Mouse (Mus musculus) heart, embryonic 16.5 days (tissue): Measurements from ENCODE around the gene Carmil2. TPM values are rescaled to one million over a fixed set of nuclear protein-coding genes. Genes with fewer than 3 reads are reported as not detected.

Source experiments
- ATAC-seq: fragments of 200-750 bp; cut with Nextera tagmentation; replicated peaks from 2 replicates; pipeline ENCODE4 v1.8.0; 2017; ENCODE audit warnings: moderate number of reproducible peaks; ENCODE audit not compliant: insufficient read depth, low FRiP score; ENCODE audit errors: extremely low read depth
- H3K27ac ChIP-seq: fragments of 300-500 bp; sonication (generic); 2 replicates; pipeline ENCODE4 v1.5.1; 2014; ENCODE audit warnings: mild to moderate bottlenecking, low read length, control low read depth, moderate library complexity
- H3K27me3 ChIP-seq: fragments of 300-500 bp; sonication (generic); 2 replicates; pipeline ENCODE4 v1.6.1; 2014; ENCODE audit warnings: low read length, mixed read lengths; ENCODE audit not compliant: control insufficient read depth, insufficient read depth
- H3K36me3 ChIP-seq: fragments of 300-500 bp; sonication (generic); 2 replicates; pipeline ENCODE4 v1.6.1; 2014; ENCODE audit not compliant: control insufficient read depth, insufficient read depth
- H3K4me1 ChIP-seq: fragments of 300-500 bp; sonication (generic); 2 replicates; pipeline ENCODE4 v1.6.1; 2014; ENCODE audit warnings: low read length, mixed read lengths; ENCODE audit not compliant: control insufficient read depth, insufficient read depth
- H3K4me2 ChIP-seq: fragments of 300-500 bp; sonication (generic); 2 replicates; pipeline ENCODE4 v1.6.1; 2014; ENCODE audit warnings: low read depth, mild to moderate bottlenecking, control low read depth, low read length
- H3K4me3 ChIP-seq: fragments of 300-500 bp; sonication (generic); 2 replicates; pipeline ENCODE4 v1.5.1; 2014; ENCODE audit warnings: mild to moderate bottlenecking, control low read depth, low read length
- H3K9ac ChIP-seq: fragments of 300-500 bp; sonication (generic); 2 replicates; pipeline ENCODE4 v1.6.1; 2014; ENCODE audit warnings: low read length, control low read depth
- H3K9me3 ChIP-seq: fragments of 300-500 bp; sonication (generic); replicated peaks from 2 replicates; pipeline ENCODE4 v1.6.1; 2016; ENCODE audit warnings: low read length; ENCODE audit not compliant: control insufficient read depth
- WGBS: fragments of 180-500 bp; shearing (Covaris S2); extraction: QIAGEN DNeasy Blood & Tissue Kit; methylation state at CpG from one replicate; pipeline ENCODE4 v1.1.7; 2014; 5-methylcytosine and 5-hydroxymethylcytosine counted together
- polyA plus RNA-seq: library from polyadenylated mRNA; unstranded; fragments of >200 nt; fragmentation: Nextera tagmentation; extraction: Ambion mirVana; gene quantifications from 2 replicates; pipeline ENCODE4 v1.2.1, GENCODE M21; 2015

The Carmil2 gene
- polyA plus RNA-seq, 1 experiment from 2014 or later, result 3.0 TPM

GRCm38 (mm10) chr8:105661167-105661566 lies 24.9 kb upstream of the Carmil2 start:
- ATAC-seq, result no peak
- H3K27ac ChIP-seq, result no peak overlapping the region
- H3K36me3 ChIP-seq, result peaks cover 18% of the 10 kb centered on the region
- 64% methylated on average over 3 of the region's 3 CpGs for WGBS
- H3K4me1 ChIP-seq, result no peaks in the 10 kb centered on the region
- H3K27me3 ChIP-seq, result no peaks in the 10 kb centered on the region
- H3K4me3 ChIP-seq, result no peak overlapping the region
- no peaks in the 10 kb centered on the region for H3K9me3 ChIP-seq
- H3K4me2 ChIP-seq, result no peak overlapping the region
- no peak overlapping the region for H3K9ac ChIP-seq

DNA sequence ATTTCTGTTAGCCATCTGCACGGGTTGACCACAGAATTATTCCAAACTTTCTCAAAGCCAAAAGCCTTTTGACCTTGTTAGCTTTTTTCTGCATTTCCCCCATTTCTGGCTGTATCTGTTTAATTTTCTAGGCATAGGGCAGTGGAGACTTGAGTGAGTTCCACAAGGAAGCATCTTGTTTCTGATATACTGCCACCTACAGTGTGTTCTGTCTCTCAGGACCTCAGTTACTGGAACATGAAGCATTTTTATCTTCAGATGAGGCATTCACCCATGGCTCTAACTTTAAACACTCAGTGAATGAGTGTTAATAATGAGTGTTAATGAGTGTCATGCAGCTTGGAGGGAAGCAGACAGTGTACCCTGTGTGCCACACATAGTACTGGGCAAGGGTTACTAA lies 8.2 kb upstream of the Carmil2 start:
- peaks cover 62% of the 10 kb centered on the region for H3K36me3 ChIP-seq
- ATAC-seq, result no peak
- no peaks in the 10 kb centered on the region for H3K9me3 ChIP-seq
- no peaks in the 10 kb centered on the region for H3K4me1 ChIP-seq
- H3K27me3 ChIP-seq, result no peaks in the 10 kb centered on the region
- 77% methylated on average over 1 of the region's 1 CpGs for WGBS
- H3K9ac ChIP-seq, result no peak overlapping the region; the same call in 1 of the 2 replicates
- H3K4me3 ChIP-seq, result no peak overlapping the region
- no peak overlapping the region for H3K4me2 ChIP-seq
- no peak overlapping the region for H3K27ac ChIP-seq

DNA sequence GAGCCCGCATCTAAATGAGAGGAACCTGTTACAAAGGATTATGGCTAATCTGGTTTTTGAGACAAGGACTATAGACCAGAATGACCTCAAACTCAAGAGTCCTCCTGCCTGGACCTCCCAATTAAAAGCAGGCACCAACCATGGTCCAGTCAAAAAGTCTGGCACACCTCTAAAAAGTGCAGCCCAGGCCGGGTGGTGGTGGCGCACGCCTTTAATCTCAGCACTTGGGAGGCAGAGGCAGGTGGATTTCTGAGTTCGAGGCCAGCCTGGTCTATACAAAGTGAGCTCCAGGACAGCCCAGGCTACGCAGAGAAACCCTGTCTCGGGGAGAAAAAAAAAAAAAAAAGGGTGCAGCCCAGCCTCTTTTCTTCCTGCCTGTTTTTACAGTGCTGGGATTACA lies 749 bp upstream of the Carmil2 start:
- Histone ChIP-seq H3K36me3 (peaks cover 23% of the 10 kb centered on the region), H3K4me1 (peaks cover 3% of the 10 kb centered on the region), H3K9ac (no peak overlapping the region), H3K9me3 (no peaks in the 10 kb centered on the region), H3K27me3 (no peaks in the 10 kb centered on the region; the same call in 1 of the 2 replicates), H3K27ac (peak overlapping the region; percentile 46; the same call in 1 of the 2 replicates), H3K4me3 (peak overlapping the region; percentile 32; the same call in 1 of the 2 replicates), H3K4me2 (peak overlapping the region; percentile 55)
- WGBS, result 69% methylated on average over 7 of the region's 7 CpGs
- ATAC-seq, result no peak

DNA sequence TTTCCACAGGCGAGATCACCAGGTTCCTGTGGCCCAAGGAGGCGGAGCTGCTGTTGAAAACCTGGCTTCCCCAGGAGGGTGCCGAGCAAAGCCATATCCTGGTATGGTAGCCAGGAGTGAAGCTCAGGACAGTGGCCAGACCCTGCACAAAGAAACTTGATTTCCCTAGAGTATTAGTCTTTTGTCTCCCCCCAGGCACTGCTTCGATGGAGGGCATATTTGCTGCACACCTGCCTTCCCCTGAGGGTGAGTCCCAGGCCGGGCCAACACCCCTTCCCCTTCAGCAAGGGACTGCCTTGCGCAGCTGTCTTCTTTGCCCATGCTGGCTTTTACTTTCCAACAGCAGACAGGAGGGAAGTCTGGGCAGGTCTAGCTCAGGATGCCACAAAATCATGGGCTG lies 477 bp downstream of the Carmil2 start:
- H3K4me3 ChIP-seq, result peak overlapping the region; percentile 32; the same call in 1 of the 2 replicates
- peak overlapping the region; percentile 55 for H3K4me2 ChIP-seq
- H3K27me3 ChIP-seq, result no peaks in the 10 kb centered on the region; the same call in 1 of the 2 replicates
- peaks cover 11% of the 10 kb centered on the region for H3K36me3 ChIP-seq
- peak overlapping the region; percentile 44; the same call in 1 of the 2 replicates for H3K9ac ChIP-seq
- peaks cover 3% of the 10 kb centered on the region for H3K4me1 ChIP-seq
- H3K9me3 ChIP-seq, result no peaks in the 10 kb centered on the region
- WGBS, result 67% methylated on average over 6 of the region's 6 CpGs
- peak overlapping the region; percentile 66 for H3K27ac ChIP-seq
- ATAC-seq, result no peak

- Histone ChIP-seq H3K36me3 (peaks cover 6% of the 10 kb centered on the region; the same call in 1 of the 2 replicates), H3K4me3 (no peak overlapping the region), H3K9ac (no peak overlapping the region), H3K9me3 (no peaks in the 10 kb centered on the region), H3K27me3 (no peaks in the 10 kb centered on the region; the same call in 1 of the 2 replicates), H3K4me1 (peaks cover 3% of the 10 kb centered on the region), H3K4me2 (no peak overlapping the region), H3K27ac (no peak overlapping the region)
- 59% methylated on average over 8 of the region's 8 CpGs for WGBS
- ATAC-seq, result no peak
Observed at GRCm38 (mm10) chr8:105687512-105687911, 1.4 kb downstream of the Carmil2 start.

DNA sequence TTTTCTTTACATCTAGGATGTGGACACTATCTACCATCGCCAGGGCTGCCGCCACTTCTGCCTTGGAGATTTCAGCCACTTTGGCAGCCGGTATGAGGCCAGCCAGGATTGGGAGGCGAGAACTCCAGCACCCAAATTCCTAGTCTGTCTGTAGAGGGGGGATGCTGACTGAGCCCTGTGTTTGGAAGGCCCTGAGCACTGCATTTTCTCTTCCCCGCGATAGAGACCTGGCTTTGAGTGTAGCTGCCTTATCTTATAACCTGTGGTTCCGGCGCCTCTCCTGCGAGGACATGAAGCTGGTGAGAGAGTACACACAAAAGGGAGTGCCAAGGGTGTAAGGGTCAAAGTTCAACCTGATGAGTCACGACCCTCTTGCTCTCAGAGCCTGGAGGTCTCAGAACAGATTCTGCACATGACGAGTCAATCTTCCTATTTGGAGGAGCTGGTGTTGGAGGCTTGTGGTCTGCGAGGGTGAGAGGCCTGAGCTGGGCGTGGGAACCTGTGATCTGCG lies 2.2 kb downstream of the Carmil2 start:
- ATAC-seq, result no peak
- Histone ChIP-seq H3K9ac (no peak overlapping the region), H3K36me3 (peaks cover 6% of the 10 kb centered on the region; the same call in 1 of the 2 replicates), H3K4me1 (peaks cover 3% of the 10 kb centered on the region), H3K9me3 (peaks cover 2% of the 10 kb centered on the region; the same call in 1 of the 2 replicates), H3K27ac (no peak overlapping the region), H3K27me3 (no peaks in the 10 kb centered on the region; the same call in 1 of the 2 replicates), H3K4me2 (no peak overlapping the region), H3K4me3 (no peak overlapping the region)
- WGBS, result 37% methylated on average over 14 of the region's 14 CpGs

DNA sequence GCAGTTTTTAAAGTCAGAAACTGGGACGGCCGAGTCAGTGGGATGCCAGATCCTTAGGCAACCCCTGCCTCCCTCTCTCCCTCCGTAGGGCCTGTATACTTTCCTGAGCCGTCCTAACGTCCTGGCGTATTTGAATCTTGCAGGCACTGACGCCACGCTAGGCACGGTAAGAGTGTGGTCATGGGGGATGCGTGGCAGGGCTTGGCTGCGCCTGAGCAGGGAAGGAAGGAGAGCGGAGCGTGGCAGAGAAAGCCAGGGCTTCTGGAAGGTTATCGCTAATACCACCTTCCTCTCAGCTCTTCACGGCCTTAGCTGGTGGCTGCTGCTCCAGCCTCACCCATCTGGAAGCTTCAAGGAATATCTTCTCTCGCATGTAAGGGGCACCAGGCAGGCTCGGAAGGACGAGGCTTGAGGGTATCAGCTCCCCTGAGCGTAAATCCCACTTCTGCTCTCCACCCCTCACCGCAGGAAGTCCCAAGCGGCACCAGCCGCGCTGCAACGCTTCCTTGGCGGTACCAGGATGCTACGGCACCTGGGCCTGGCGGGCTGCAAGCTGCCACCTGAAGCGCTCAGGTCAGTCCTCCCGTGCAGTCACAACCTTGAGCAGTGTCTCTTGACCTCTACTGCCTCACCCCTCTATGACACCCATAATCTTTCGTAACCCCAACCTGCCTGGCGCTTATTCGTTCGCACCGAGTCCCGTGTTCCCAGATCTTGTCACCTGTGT lies 3.3 kb downstream of the Carmil2 start:
- H3K4me2 ChIP-seq, result no peak overlapping the region
- H3K9me3 ChIP-seq, result peaks cover 2% of the 10 kb centered on the region; the same call in 1 of the 2 replicates
- WGBS, result 54% methylated on average over 35 of the region's 35 CpGs
- H3K4me3 ChIP-seq, result no peak overlapping the region
- no peak overlapping the region for H3K27ac ChIP-seq
- H3K36me3 ChIP-seq, result no peaks in the 10 kb centered on the region
- no peak overlapping the region for H3K9ac ChIP-seq
- H3K27me3 ChIP-seq, result peaks cover 4% of the 10 kb centered on the region
- peaks cover 7% of the 10 kb centered on the region for H3K4me1 ChIP-seq
- no peak for ATAC-seq

- ATAC-seq, result no peak
- WGBS, result 86% methylated on average over 9 of the region's 9 CpGs
- Histone ChIP-seq H3K27me3 (peaks cover 4% of the 10 kb centered on the region), H3K9me3 (peaks cover 2% of the 10 kb centered on the region; the same call in 1 of the 2 replicates), H3K4me3 (no peak overlapping the region), H3K4me2 (no peak overlapping the region), H3K27ac (no peak overlapping the region), H3K36me3 (no peaks in the 10 kb centered on the region), H3K4me1 (peaks cover 7% of the 10 kb centered on the region), H3K9ac (no peak overlapping the region)
Observed at GRCm38 (mm10) chr8:105689983-105690360, 3.9 kb downstream of the Carmil2 start.

DNA sequence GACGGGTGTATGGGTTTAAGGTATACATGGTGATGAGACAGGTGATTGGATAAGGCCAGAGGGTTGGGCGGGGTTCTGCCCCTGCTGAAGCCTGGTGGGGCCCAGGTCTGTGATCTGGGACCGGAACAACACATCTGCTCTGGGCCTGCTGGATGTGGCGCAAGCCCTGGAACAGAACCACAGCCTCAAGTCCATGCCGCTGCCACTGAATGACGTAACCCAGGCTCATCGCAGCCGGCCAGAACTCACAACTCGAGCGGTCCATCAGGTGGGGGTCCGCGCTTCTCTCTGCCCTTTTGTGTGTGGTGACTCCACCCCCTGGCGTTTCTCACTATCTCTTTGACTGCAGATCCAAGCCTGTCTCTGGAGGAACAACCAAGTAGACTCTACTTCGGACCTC lies 4.9 kb downstream of the Carmil2 start:
- 75% methylated on average over 14 of the region's 14 CpGs for WGBS
- no peak overlapping the region for H3K4me3 ChIP-seq
- no peak overlapping the region for H3K27ac ChIP-seq
- H3K36me3 ChIP-seq, result no peaks in the 10 kb centered on the region
- H3K4me2 ChIP-seq, result no peak overlapping the region
- H3K9me3 ChIP-seq, result peaks cover 2% of the 10 kb centered on the region; the same call in 1 of the 2 replicates
- ATAC-seq, result no peak
- H3K4me1 ChIP-seq, result peaks cover 4% of the 10 kb centered on the region; the same call in 1 of the 2 replicates
- H3K9ac ChIP-seq, result no peak overlapping the region
- peaks cover 4% of the 10 kb centered on the region for H3K27me3 ChIP-seq
